Mouse (Mus musculus): ENCODE results near the gene Tia1. TPM values are rescaled to one million over a fixed set of nuclear protein-coding genes. Genes with fewer than 3 reads are reported as not detected.
A peak's percentile ranks its signal among the peaks of the same experiment; 100 is the strongest.

Gene Tia1
- total and polyA plus RNA-seq, 2 experiments from 2014 or later, result 67.8 to 76.7 TPM

DNA sequence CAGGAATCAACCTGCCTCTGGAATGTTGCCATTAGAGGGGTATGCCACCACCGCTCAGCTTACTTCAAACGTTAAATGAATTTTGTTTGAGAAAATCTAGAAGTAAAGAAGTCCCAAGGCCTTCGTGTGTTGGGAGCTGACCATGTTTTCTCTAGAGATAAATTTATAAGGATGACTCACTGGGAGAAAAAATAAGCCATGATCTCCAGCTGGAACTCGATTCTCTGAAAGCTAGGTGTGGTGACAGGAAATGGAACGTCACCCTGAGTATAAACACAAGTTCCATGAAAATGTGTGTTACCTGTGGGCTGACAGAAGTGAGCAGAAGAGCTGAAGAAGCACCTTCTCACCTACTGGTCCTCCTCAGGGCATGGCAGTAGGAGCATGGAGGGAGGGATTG, 72.9 kb downstream of the Tia1 start:
- WGBS, result 49% methylated on average over 5 of the region's 5 CpGs
- no peaks in the 10 kb centered on the region for H3K9me3 ChIP-seq (replicated peaks; ENCODE audit: control insufficient read depth, low read length)
- no peak overlapping the region for H3K4me2 ChIP-seq (ENCODE audit: low read depth, low read length)
- DNase-seq (ENCODE audit: low spot score) (no peak), ATAC-seq (ENCODE audit: insufficient read depth, low read depth) (no peak)
- H3K4me1 ChIP-seq (ENCODE audit: control insufficient read depth, insufficient read depth), result peaks cover 81% of the 10 kb centered on the region
- TF ChIP-seq CTCF (IDR thresholded peaks at IDR 0.05; ENCODE audit: low read depth) (no peak), EP300 (IDR thresholded peaks at IDR 0.05; ENCODE audit: low read depth) (no peak)
- peak overlapping the region; percentile 95 for H3K27ac ChIP-seq (ENCODE audit: low read depth)
- H3K36me3 ChIP-seq (replicated peaks; ENCODE audit: control insufficient read depth, insufficient read depth, low read length), result no peaks in the 10 kb centered on the region
- no peak overlapping the region for H3K9ac ChIP-seq (replicated peaks; ENCODE audit: low read depth, low read length)
- H3K27me3 ChIP-seq (ENCODE audit: control insufficient read depth, insufficient read depth, low read length), result no peaks in the 10 kb centered on the region
- H3K4me3 ChIP-seq (ENCODE audit: low read depth, low read length), result no peak overlapping the region

- TF ChIP-seq CTCF (IDR thresholded peaks at IDR 0.05; ENCODE audit: low read depth) (no peak), EP300 (IDR thresholded peaks at IDR 0.05; ENCODE audit: low read depth) (peak; percentile 83)
- H3K36me3 ChIP-seq (replicated peaks; ENCODE audit: control insufficient read depth, insufficient read depth, low read length), result no peaks in the 10 kb centered on the region
- peaks cover 68% of the 10 kb centered on the region for H3K4me1 ChIP-seq (ENCODE audit: control insufficient read depth, insufficient read depth)
- no peak overlapping the region for H3K4me2 ChIP-seq (ENCODE audit: low read depth, low read length)
- ATAC-seq (ENCODE audit: insufficient read depth, low read depth) (peak; percentile 50), DNase-seq (ENCODE audit: low spot score) (peak; percentile 58)
- H3K9ac ChIP-seq (replicated peaks; ENCODE audit: low read depth, low read length), result no peak overlapping the region
- H3K27ac ChIP-seq (ENCODE audit: low read depth), result peak overlapping the region; percentile 95
- H3K9me3 ChIP-seq (replicated peaks; ENCODE audit: control insufficient read depth, low read length), result no peaks in the 10 kb centered on the region
- no peaks in the 10 kb centered on the region for H3K27me3 ChIP-seq (ENCODE audit: control insufficient read depth, insufficient read depth, low read length)
- 61% methylated on average over 3 of the region's 3 CpGs for WGBS
- H3K4me3 ChIP-seq (ENCODE audit: low read depth, low read length), result no peak overlapping the region
Observed at GRCm38 (mm10) chr6:86479311-86479710, 75.3 kb downstream of the Tia1 start.

- Histone ChIP-seq H3K9ac (replicated peaks; ENCODE audit: low read depth, low read length) (no peak overlapping the region), H3K9me3 (replicated peaks; ENCODE audit: control insufficient read depth, low read length) (no peaks in the 10 kb centered on the region), H3K4me1 (ENCODE audit: control insufficient read depth, insufficient read depth) (peaks cover 63% of the 10 kb centered on the region), H3K36me3 (replicated peaks; ENCODE audit: control insufficient read depth, insufficient read depth, low read length) (no peaks in the 10 kb centered on the region), H3K27ac (ENCODE audit: low read depth) (peak overlapping the region; percentile 95), H3K27me3 (ENCODE audit: control insufficient read depth, insufficient read depth, low read length) (no peaks in the 10 kb centered on the region), H3K4me2 (ENCODE audit: low read depth, low read length) (peak overlapping the region; percentile 56), H3K4me3 (ENCODE audit: low read depth, low read length) (no peak overlapping the region; the same call in 1 of the 2 replicates)
- ATAC-seq (ENCODE audit: insufficient read depth, low read depth), result no peak
- no peak for TF ChIP-seq CTCF (IDR thresholded peaks at IDR 0.05; ENCODE audit: low read depth)
- no peak for TF ChIP-seq EP300 (IDR thresholded peaks at IDR 0.05; ENCODE audit: low read depth)
- no peak for DNase-seq (ENCODE audit: low spot score)
Observed at GRCm38 (mm10) chr6:86479816-86480188, 75.8 kb downstream of the Tia1 start.

DNA sequence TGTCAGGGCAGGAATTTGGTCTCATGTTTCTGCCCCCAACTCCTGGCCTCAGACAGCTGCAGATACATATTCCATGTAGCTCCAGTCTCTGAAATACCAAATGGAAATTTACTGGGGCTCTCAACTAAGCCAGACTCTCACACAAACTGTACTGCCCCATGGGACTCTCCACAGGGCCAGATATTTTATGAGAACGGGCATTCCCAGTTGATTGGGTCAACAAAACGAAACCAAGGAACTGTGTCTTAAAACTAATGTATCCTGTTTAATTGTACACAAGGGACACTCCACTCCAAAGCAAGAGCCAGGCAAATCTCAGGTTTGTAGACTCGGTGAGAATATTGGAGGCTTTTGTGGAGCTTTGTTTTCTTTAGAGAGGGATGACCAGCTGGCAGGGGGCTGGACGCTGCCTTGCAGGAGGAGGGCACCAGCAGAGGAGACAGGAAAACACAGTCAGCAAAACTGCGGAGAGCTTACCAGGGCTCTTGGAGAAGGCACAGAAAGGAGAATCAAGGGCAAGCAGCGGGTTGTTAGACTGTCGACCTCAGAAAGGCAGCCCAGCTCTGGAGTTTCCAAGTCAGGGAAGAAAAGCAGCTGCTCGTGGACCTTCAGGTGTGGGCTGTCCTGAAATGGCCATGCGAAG, 76.3 kb downstream of the Tia1 start:
- H3K9me3 ChIP-seq (replicated peaks; ENCODE audit: control insufficient read depth, low read length), result no peaks in the 10 kb centered on the region
- no peaks in the 10 kb centered on the region for H3K36me3 ChIP-seq (replicated peaks; ENCODE audit: control insufficient read depth, insufficient read depth, low read length)
- peaks cover 58% of the 10 kb centered on the region for H3K4me1 ChIP-seq (ENCODE audit: control insufficient read depth, insufficient read depth)
- TF ChIP-seq EP300 (IDR thresholded peaks at IDR 0.05; ENCODE audit: low read depth), result no peak
- TF ChIP-seq CTCF (IDR thresholded peaks at IDR 0.05; ENCODE audit: low read depth), result no peak
- no peak for ATAC-seq (ENCODE audit: insufficient read depth, low read depth)
- H3K4me2 ChIP-seq (ENCODE audit: low read depth, low read length), result peak overlapping the region; percentile 56
- no peaks in the 10 kb centered on the region for H3K27me3 ChIP-seq (ENCODE audit: control insufficient read depth, insufficient read depth, low read length)
- 19% methylated on average over 9 of the region's 9 CpGs for WGBS
- peak; percentile 59 for DNase-seq (ENCODE audit: low spot score)
- peak overlapping the region; percentile 19; the same call in 1 of the 2 replicates for H3K9ac ChIP-seq (replicated peaks; ENCODE audit: low read depth, low read length)
- peak overlapping the region; percentile 24 for H3K4me3 ChIP-seq (ENCODE audit: low read depth, low read length)
- peak overlapping the region; percentile 95 for H3K27ac ChIP-seq (ENCODE audit: low read depth)

- Histone ChIP-seq H3K4me3 (ENCODE audit: low read depth, low read length) (no peak overlapping the region), H3K9ac (replicated peaks; ENCODE audit: low read depth, low read length) (no peak overlapping the region), H3K4me1 (ENCODE audit: control insufficient read depth, insufficient read depth) (peaks cover 44% of the 10 kb centered on the region), H3K4me2 (ENCODE audit: low read depth, low read length) (no peak overlapping the region), H3K27ac (ENCODE audit: low read depth) (no peak overlapping the region), H3K9me3 (replicated peaks; ENCODE audit: control insufficient read depth, low read length) (no peaks in the 10 kb centered on the region), H3K27me3 (ENCODE audit: control insufficient read depth, insufficient read depth, low read length) (no peaks in the 10 kb centered on the region), H3K36me3 (replicated peaks; ENCODE audit: control insufficient read depth, insufficient read depth, low read length) (no peaks in the 10 kb centered on the region)
- WGBS, result 81% methylated on average over 5 of the region's 5 CpGs
- DNase-seq (ENCODE audit: low spot score), result no peak
- no peak for ATAC-seq (ENCODE audit: insufficient read depth, low read depth)
- TF ChIP-seq CTCF (IDR thresholded peaks at IDR 0.05; ENCODE audit: low read depth) (no peak), EP300 (IDR thresholded peaks at IDR 0.05; ENCODE audit: low read depth) (no peak)
Observed at GRCm38 (mm10) chr6:86481871-86482270, 77.9 kb downstream of the Tia1 start.

Other genes starting within 250 kb of the Tia1 start
- gene Tgfa, start 209.0 kb upstream of the Tia1 start, total RNA-seq (2014; rRNA removed; ENCODE audit: low replicate concordance), result 7.2 and 13.1 TPM in 2 replicates
- 1.1 TPM in 2 replicates for gene Tgfa, start 209.0 kb upstream of the Tia1 start, polyA plus RNA-seq (2015; fragmentation: Nextera tagmentation; extraction: Ambion mirVana)
- 44.3 and 48.2 TPM in 2 replicates for gene Fam136a, start 38.6 kb upstream of the Tia1 start, total RNA-seq (2014; rRNA removed; ENCODE audit: low replicate concordance)
- gene Fam136a, start 38.6 kb upstream of the Tia1 start, polyA plus RNA-seq (2015; fragmentation: Nextera tagmentation; extraction: Ambion mirVana), result 75.9 TPM in 2 replicates
- 35.6 and 52.8 TPM in 2 replicates for gene Snrpg, start 32.9 kb upstream of the Tia1 start, total RNA-seq (2014; rRNA removed; ENCODE audit: low replicate concordance)
- 159 and 170 TPM in 2 replicates for gene Snrpg, start 32.9 kb upstream of the Tia1 start, polyA plus RNA-seq (2015; fragmentation: Nextera tagmentation; extraction: Ambion mirVana)
- gene Pcyox1, start 7.1 kb upstream of the Tia1 start, total RNA-seq (2014; rRNA removed; ENCODE audit: low replicate concordance), result 44.5 and 55.8 TPM in 2 replicates
- gene Pcyox1, start 7.1 kb upstream of the Tia1 start, polyA plus RNA-seq (2015; fragmentation: Nextera tagmentation; extraction: Ambion mirVana), result 44.5 and 44.7 TPM in 2 replicates
- 0.46 TPM in 1 of 2 replicates, not detected in the other for gene Gm44790, start 22.4 kb downstream of the Tia1 start, total RNA-seq (2014; rRNA removed; ENCODE audit: low replicate concordance)
- gene Gm44790, start 22.4 kb downstream of the Tia1 start, polyA plus RNA-seq (2015; fragmentation: Nextera tagmentation; extraction: Ambion mirVana), result not detected in 2 replicates
- 9.1 and 9.9 TPM in 2 replicates for gene C87436, start 34.2 kb downstream of the Tia1 start, total RNA-seq (2014; rRNA removed; ENCODE audit: low replicate concordance)
- 16.4 and 16.9 TPM in 2 replicates for gene C87436, start 34.2 kb downstream of the Tia1 start, polyA plus RNA-seq (2015; fragmentation: Nextera tagmentation; extraction: Ambion mirVana)
- 46.2 and 55.2 TPM in 2 replicates for gene Pcbp1, start 122.1 kb downstream of the Tia1 start, total RNA-seq (2014; rRNA removed; ENCODE audit: low replicate concordance)
- 276 and 285 TPM in 2 replicates for gene Pcbp1, start 122.1 kb downstream of the Tia1 start, polyA plus RNA-seq (2015; fragmentation: Nextera tagmentation; extraction: Ambion mirVana)
- gene Asprv1, start 223.9 kb downstream of the Tia1 start, total RNA-seq (2014; rRNA removed; ENCODE audit: low replicate concordance), result 0.38 and 3.1 TPM in 2 replicates
- gene Asprv1, start 223.9 kb downstream of the Tia1 start, polyA plus RNA-seq (2015; fragmentation: Nextera tagmentation; extraction: Ambion mirVana), result 0.32 and 0.36 TPM in 2 replicates